Mouse (Mus musculus): ENCODE measurements around the gene Ap4s1. TPM values are rescaled to one million over a fixed set of nuclear protein-coding genes. Genes with fewer than 3 reads are reported as not detected.

Ap4s1 gene
- polyA plus RNA-seq, 1 experiment from 2014 or later = 14.9 TPM

DNA sequence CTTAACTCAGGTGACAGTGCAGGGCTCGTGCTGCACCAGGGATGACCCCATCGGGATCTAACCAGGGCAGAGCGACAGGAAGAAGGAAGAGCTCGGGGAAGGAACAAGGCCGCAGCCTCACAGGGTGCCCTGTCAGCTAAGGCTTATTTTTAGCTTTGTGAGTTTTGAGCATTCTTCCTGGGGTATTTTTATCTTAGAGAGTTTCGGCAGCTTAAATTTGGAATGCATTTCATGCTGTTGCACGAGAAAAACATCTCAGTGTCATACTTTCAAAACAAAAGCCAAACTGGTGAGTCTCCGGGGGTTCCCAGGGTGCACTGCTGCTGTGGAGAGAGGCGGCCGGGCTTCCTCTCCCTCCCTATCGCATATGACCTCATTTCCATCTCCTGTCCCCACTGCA is 38.2 kb downstream of the Ap4s1 start:
- DNase-seq (no peak), ATAC-seq (peak; percentile 49; the same call in 1 of the 2 replicates)
- peak overlapping the region; percentile 71 for H3K27ac ChIP-seq (ENCODE audit: low read depth)
- no peaks in the 10 kb centered on the region for H3K9me3 ChIP-seq (ENCODE audit: low read length)
- 49% methylated on average over 11 of the region's 11 CpGs for WGBS (ENCODE audit: insufficient replicate concordance)
- 0 out of 2 replicates have a peak, but pooled peaks have one; percentile 9 for TF ChIP-seq EP300 (IDR thresholded peaks at IDR 0.05; ENCODE audit: low read depth)
- TF ChIP-seq CTCF (IDR thresholded peaks at IDR 0.05; ENCODE audit: low read depth) = no peak
- no peaks in the 10 kb centered on the region for H3K4me1 ChIP-seq (ENCODE audit: insufficient read depth)
- H3K27me3 ChIP-seq (ENCODE audit: insufficient read depth, low read length) = no peaks in the 10 kb centered on the region
- H3K4me3 ChIP-seq (ENCODE audit: low read depth, low read length) = no peak overlapping the region
- peaks cover 3% of the 10 kb centered on the region; the same call in 1 of the 2 replicates for H3K36me3 ChIP-seq (replicated peaks; ENCODE audit: insufficient read depth, low read length)
- no peak overlapping the region for H3K9ac ChIP-seq (replicated peaks)
- H3K4me2 ChIP-seq (ENCODE audit: low read depth, low read length) = no peak overlapping the region

GRCm38 (mm10) chr12:51729827-51730226 is 39.0 kb downstream of the Ap4s1 start:
- H3K9me3 ChIP-seq (ENCODE audit: low read length) = no peaks in the 10 kb centered on the region
- H3K4me2 ChIP-seq (ENCODE audit: low read depth, low read length) = no peak overlapping the region
- H3K4me3 ChIP-seq (ENCODE audit: low read depth, low read length) = no peak overlapping the region
- ATAC-seq = no peak
- 94% methylated on average over 9 of the region's 9 CpGs for WGBS (ENCODE audit: insufficient replicate concordance)
- TF ChIP-seq CTCF (IDR thresholded peaks at IDR 0.05; ENCODE audit: low read depth) = no peak
- TF ChIP-seq EP300 (IDR thresholded peaks at IDR 0.05; ENCODE audit: low read depth) = no peak
- peaks cover 3% of the 10 kb centered on the region; the same call in 1 of the 2 replicates for H3K36me3 ChIP-seq (replicated peaks; ENCODE audit: insufficient read depth, low read length)
- DNase-seq = no peak
- no peak overlapping the region for H3K27ac ChIP-seq (ENCODE audit: low read depth)
- H3K9ac ChIP-seq (replicated peaks) = no peak overlapping the region
- H3K27me3 ChIP-seq (ENCODE audit: insufficient read depth, low read length) = no peaks in the 10 kb centered on the region
- no peaks in the 10 kb centered on the region for H3K4me1 ChIP-seq (ENCODE audit: insufficient read depth)

- WGBS (ENCODE audit: insufficient replicate concordance) = 70% methylated on average over 14 of the region's 14 CpGs
- no peak overlapping the region for H3K9ac ChIP-seq (replicated peaks)
- no peak overlapping the region for H3K27ac ChIP-seq (ENCODE audit: low read depth)
- H3K4me1 ChIP-seq (ENCODE audit: insufficient read depth) = peaks cover 2% of the 10 kb centered on the region; the same call in 1 of the 2 replicates
- no peak overlapping the region for H3K4me3 ChIP-seq (ENCODE audit: low read depth, low read length)
- H3K9me3 ChIP-seq (ENCODE audit: low read length) = no peaks in the 10 kb centered on the region
- H3K36me3 ChIP-seq (replicated peaks; ENCODE audit: insufficient read depth, low read length) = no peaks in the 10 kb centered on the region
- no peak for DNase-seq
- ATAC-seq = no peak
- TF ChIP-seq EP300 (IDR thresholded peaks at IDR 0.05; ENCODE audit: low read depth) (no peak), CTCF (IDR thresholded peaks at IDR 0.05; ENCODE audit: low read depth) (no peak)
- H3K27me3 ChIP-seq (ENCODE audit: insufficient read depth, low read length) = no peaks in the 10 kb centered on the region
- H3K4me2 ChIP-seq (ENCODE audit: low read depth, low read length) = no peak overlapping the region
These were observed 43.9 kb downstream of the Ap4s1 start for GRCm38 (mm10) chr12:51734605-51735211.

- 59% methylated on average over 7 of the region's 7 CpGs for WGBS (ENCODE audit: insufficient replicate concordance)
- H3K9me3 ChIP-seq (ENCODE audit: low read length) = no peaks in the 10 kb centered on the region
- H3K36me3 ChIP-seq (replicated peaks; ENCODE audit: insufficient read depth, low read length) = no peaks in the 10 kb centered on the region; the same call in 1 of the 2 replicates
- H3K4me3 ChIP-seq (ENCODE audit: low read depth, low read length) = no peak overlapping the region
- no peak for DNase-seq
- no peak for ATAC-seq
- H3K4me1 ChIP-seq (ENCODE audit: insufficient read depth) = peaks cover 2% of the 10 kb centered on the region; the same call in 1 of the 2 replicates
- no peak overlapping the region for H3K4me2 ChIP-seq (ENCODE audit: low read depth, low read length)
- H3K27ac ChIP-seq (ENCODE audit: low read depth) = no peak overlapping the region
- H3K9ac ChIP-seq (replicated peaks) = no peak overlapping the region
- TF ChIP-seq EP300 (IDR thresholded peaks at IDR 0.05; ENCODE audit: low read depth) = no peak
- no peak for TF ChIP-seq CTCF (IDR thresholded peaks at IDR 0.05; ENCODE audit: low read depth)
- no peaks in the 10 kb centered on the region for H3K27me3 ChIP-seq (ENCODE audit: insufficient read depth, low read length)
These were observed 45.0 kb downstream of the Ap4s1 start for GRCm38 (mm10) chr12:51735840-51736271.

DNA sequence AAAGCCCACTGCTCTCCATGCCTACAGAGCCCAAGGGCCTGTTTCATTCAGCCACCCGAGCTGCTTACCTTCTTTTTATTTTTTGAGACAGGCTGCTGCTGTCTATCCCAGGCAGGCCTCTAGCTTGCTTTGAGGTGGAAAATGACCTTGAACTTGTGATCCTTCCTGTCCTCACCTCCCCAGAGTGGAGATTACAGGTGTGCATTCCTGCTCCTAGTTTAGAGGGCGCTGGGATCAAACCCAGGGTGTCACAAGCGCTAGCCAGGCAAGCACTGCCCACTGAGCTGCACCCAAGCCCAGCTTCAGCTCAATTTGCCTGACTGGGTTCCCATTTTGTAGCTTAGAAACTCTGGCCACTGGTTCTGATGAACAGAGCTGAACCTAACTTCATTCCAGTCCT is 45.5 kb downstream of the Ap4s1 start:
- WGBS (ENCODE audit: insufficient replicate concordance) = 69% methylated on average over 3 of the region's 3 CpGs
- H3K27ac ChIP-seq (ENCODE audit: low read depth) = no peak overlapping the region
- H3K4me3 ChIP-seq (ENCODE audit: low read depth, low read length) = no peak overlapping the region
- no peak overlapping the region for H3K4me2 ChIP-seq (ENCODE audit: low read depth, low read length)
- no peaks in the 10 kb centered on the region for H3K27me3 ChIP-seq (ENCODE audit: insufficient read depth, low read length)
- no peaks in the 10 kb centered on the region; the same call in 1 of the 2 replicates for H3K36me3 ChIP-seq (replicated peaks; ENCODE audit: insufficient read depth, low read length)
- ATAC-seq (no peak), DNase-seq (no peak)
- peaks cover 2% of the 10 kb centered on the region; the same call in 1 of the 2 replicates for H3K4me1 ChIP-seq (ENCODE audit: insufficient read depth)
- TF ChIP-seq CTCF (IDR thresholded peaks at IDR 0.05; ENCODE audit: low read depth) = no peak
- no peak for TF ChIP-seq EP300 (IDR thresholded peaks at IDR 0.05; ENCODE audit: low read depth)
- no peaks in the 10 kb centered on the region for H3K9me3 ChIP-seq (ENCODE audit: low read length)
- H3K9ac ChIP-seq (replicated peaks) = no peak overlapping the region

- H3K4me3 ChIP-seq (ENCODE audit: low read depth, low read length) = no peak overlapping the region
- H3K4me1 ChIP-seq (ENCODE audit: insufficient read depth) = peaks cover 2% of the 10 kb centered on the region; the same call in 1 of the 2 replicates
- no peaks in the 10 kb centered on the region for H3K9me3 ChIP-seq (ENCODE audit: low read length)
- DNase-seq (no peak), ATAC-seq (no peak)
- TF ChIP-seq EP300 (IDR thresholded peaks at IDR 0.05; ENCODE audit: low read depth) (no peak), CTCF (IDR thresholded peaks at IDR 0.05; ENCODE audit: low read depth) (no peak)
- no peak overlapping the region for H3K9ac ChIP-seq (replicated peaks)
- H3K27me3 ChIP-seq (ENCODE audit: insufficient read depth, low read length) = no peaks in the 10 kb centered on the region
- 92% methylated on average over 1 of the region's 1 CpGs for WGBS (ENCODE audit: insufficient replicate concordance)
- no peaks in the 10 kb centered on the region; the same call in 1 of the 2 replicates for H3K36me3 ChIP-seq (replicated peaks; ENCODE audit: insufficient read depth, low read length)
- no peak overlapping the region for H3K27ac ChIP-seq (ENCODE audit: low read depth)
- no peak overlapping the region for H3K4me2 ChIP-seq (ENCODE audit: low read depth, low read length)
These were observed 46.0 kb downstream of the Ap4s1 start for GRCm38 (mm10) chr12:51736807-51737206.

Data from liver, postnatal 0 days (tissue).